Comparison of ENCODE assay signal across 7 mouse cellular contexts in the genomic region with DNA sequence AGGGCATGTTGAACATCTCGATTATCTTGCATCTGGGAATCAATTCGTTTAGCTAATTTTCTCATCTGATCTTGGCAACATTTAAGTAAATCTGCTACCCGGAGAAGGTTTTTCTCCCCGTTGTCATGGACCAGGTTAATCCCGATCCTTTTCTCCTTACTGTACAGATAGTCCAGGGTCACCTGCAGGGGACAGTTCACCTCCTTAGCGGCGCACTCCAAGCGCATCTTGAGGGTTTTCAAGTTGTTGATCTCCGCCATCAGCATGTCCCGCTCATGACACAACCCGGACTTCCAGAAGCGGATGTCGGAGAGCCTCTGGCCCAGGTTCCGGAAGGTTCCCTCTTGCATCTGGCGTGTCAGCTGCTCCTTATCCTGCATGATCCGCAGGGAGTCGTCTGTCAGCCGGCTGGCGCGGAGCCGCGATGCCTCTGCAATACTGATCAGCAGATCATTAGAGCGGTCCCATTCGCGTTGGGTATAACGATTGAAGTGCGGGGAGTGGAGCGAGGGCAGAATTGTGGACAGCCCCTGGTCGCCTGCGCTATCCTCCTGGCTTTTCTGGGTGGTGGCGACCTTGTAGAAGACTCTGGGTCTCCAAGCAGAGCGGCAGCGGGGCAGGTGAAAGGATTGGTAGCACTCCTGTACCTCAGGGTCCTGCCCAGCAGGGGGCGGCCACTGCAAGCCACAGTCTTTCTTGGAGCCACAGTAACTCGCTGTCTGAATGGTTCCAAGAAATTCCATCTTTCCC. TPM values are rescaled to one million over a fixed set of nuclear protein-coding genes. Genes with fewer than 3 reads are reported as not detected.
DNase-seq lines count a peak whose midpoint lies in the region; ATAC-seq lines count a peak whose summit lies in the region.

No protein-coding gene starts in this region.

- ATAC-seq in embryonic facial prominence, embryonic 11.5 days (replicated peaks; ENCODE audit: insufficient number of reproducible peaks, low FRiP score, low TSS enrichment, low read depth), result peak; percentile 56; the same call in 1 of the 2 replicates
- peak; percentile 86 for ATAC-seq in midbrain, embryonic 12.5 days (ENCODE audit: low FRiP score, low read depth)

- DNase-seq in adrenal gland, postnatal 10 days, result peak; percentile 90
- DNase-seq in embryonic facial prominence, embryonic 11.5 days (ENCODE audit: low spot score), result peak; percentile 84
- peak; percentile 80 to 90 for DNase-seq in heart, adult 18-20 months
- DNase-seq in kidney, adult 18-20 months, result peak; percentile 92
- peak; percentile 87 for DNase-seq in limb, embryonic 10.5 days (ENCODE audit: low spot score)
- DNase-seq in spleen, adult 12 weeks (ENCODE audit: low spot score), result peak; percentile 59

- H3K27me3 ChIP-seq in embryonic facial prominence, embryonic 11.5 days (ENCODE audit: control insufficient read depth, insufficient read depth, low read length), result peaks cover 4% of the 10 kb centered on the region
- H3K27me3 ChIP-seq in limb, embryonic 10.5 days (ENCODE audit: low read depth, poor library complexity, severe bottlenecking), result peaks cover 20% of the 10 kb centered on the region
- H3K27me3 ChIP-seq in midbrain, embryonic 12.5 days, result peaks cover 8% of the 10 kb centered on the region

- H3K9ac ChIP-seq in embryonic facial prominence, embryonic 11.5 days (replicated peaks; ENCODE audit: low read length), result peak overlapping the region; percentile 10; the same call in 1 of the 2 replicates
- H3K9ac ChIP-seq in midbrain, embryonic 12.5 days (replicated peaks), result peak overlapping the region; percentile 37

- H3K36me3 ChIP-seq in embryonic facial prominence, embryonic 11.5 days (replicated peaks; ENCODE audit: control insufficient read depth, insufficient read depth, low read depth, low read length), result no peaks in the 10 kb centered on the region
- no peaks in the 10 kb centered on the region for H3K36me3 ChIP-seq in limb, embryonic 10.5 days
- H3K36me3 ChIP-seq in midbrain, embryonic 12.5 days, result no peaks in the 10 kb centered on the region

- no peaks in the 10 kb centered on the region for H3K4me1 ChIP-seq in embryonic facial prominence, embryonic 11.5 days (ENCODE audit: control insufficient read depth, insufficient read depth, low read length)
- peaks cover 8% of the 10 kb centered on the region; the same call in 1 of the 2 replicates for H3K4me1 ChIP-seq in limb, embryonic 10.5 days
- H3K4me1 ChIP-seq in midbrain, embryonic 12.5 days, result peaks cover 6% of the 10 kb centered on the region

- H3K9me3 ChIP-seq in embryonic facial prominence, embryonic 11.5 days (replicated peaks; ENCODE audit: control insufficient read depth, low read length), result no peaks in the 10 kb centered on the region
- H3K9me3 ChIP-seq in limb, embryonic 10.5 days (replicated peaks), result no peaks in the 10 kb centered on the region
- 0 out of 2 replicates have a peak, but pooled peaks cover 2% of the 10 kb centered on the region for H3K9me3 ChIP-seq in midbrain, embryonic 12.5 days

- H3K4me2 ChIP-seq in embryonic facial prominence, embryonic 11.5 days (ENCODE audit: low read depth, low read length), result peak overlapping the region; percentile 58
- peak overlapping the region; percentile 70 for H3K4me2 ChIP-seq in midbrain, embryonic 12.5 days (replicated peaks)

- WGBS in embryonic facial prominence, embryonic 11.5 days, result 19% methylated on average over 35 of the region's 35 CpGs
- WGBS in limb, embryonic 10.5 days, result 23% methylated on average over 35 of the region's 35 CpGs
- 19% methylated on average over 35 of the region's 35 CpGs for WGBS in midbrain, embryonic 12.5 days

- H3K4me3 ChIP-seq in embryonic facial prominence, embryonic 11.5 days (ENCODE audit: low read depth, low read length), result peak overlapping the region; percentile 30
- peak overlapping the region; percentile 52 for H3K4me3 ChIP-seq in limb, embryonic 10.5 days
- peak overlapping the region; percentile 40 for H3K4me3 ChIP-seq in midbrain, embryonic 12.5 days

- H3K27ac ChIP-seq in embryonic facial prominence, embryonic 11.5 days (replicated peaks; ENCODE audit: low read depth, low read length), result no peak overlapping the region
- H3K27ac ChIP-seq in limb, embryonic 10.5 days, result no peak overlapping the region
- no peak overlapping the region; the same call in 1 of the 2 replicates for H3K27ac ChIP-seq in midbrain, embryonic 12.5 days (replicated peaks)

RNA-seq across cellular contexts. Expression of gene 4430402I18Rik, which starts 7.4 kb away (rescaled TPM):
- 10 to 100 TPM in 1 of 2 experiments, 1 to 10 TPM in 1; 9.4 to 15.8 TPM for total RNA-seq in adrenal gland, postnatal 10 days (2021)
- 0.18 and 0.35 TPM in 2 replicates for polyA plus RNA-seq in embryonic facial prominence, embryonic 11.5 days (2014; fragmentation: Nextera tagmentation; extraction: Ambion mirVana)
- 10 to 100 TPM; 27.8 to 33.8 TPM for total RNA-seq in heart, adult 18-20 months (2021)
- polyA plus RNA-seq in limb, embryonic 10.5 days (2016; fragmentation: Nextera tagmentation; extraction: Ambion mirVana), result 0.06 TPM in 1 of 2 replicates, not detected in the other
- 0.17 and 0.64 TPM in 2 replicates for polyA plus RNA-seq in midbrain, embryonic 12.5 days (2016; fragmentation: Nextera tagmentation; extraction: Ambion mirVana)

RNA-seq across cellular contexts. Expression of gene Plpp6, which starts 11.3 kb away (rescaled TPM):
- total RNA-seq in adrenal gland, postnatal 10 days (2021), result 10 to 100 TPM; 20.7 to 22.7 TPM
- 8.4 and 9.2 TPM in 2 replicates for polyA plus RNA-seq in embryonic facial prominence, embryonic 11.5 days (2014; fragmentation: Nextera tagmentation; extraction: Ambion mirVana)
- total RNA-seq in heart, adult 18-20 months (2021), result 1 to 10 TPM; 8.7 to 9.3 TPM
- polyA plus RNA-seq in limb, embryonic 10.5 days (2016; fragmentation: Nextera tagmentation; extraction: Ambion mirVana), result 3.1 and 4.1 TPM in 2 replicates
- polyA plus RNA-seq in midbrain, embryonic 12.5 days (2016; fragmentation: Nextera tagmentation; extraction: Ambion mirVana), result 8.2 and 9.6 TPM in 2 replicates

RNA-seq across cellular contexts. Expression of gene Cdc37l1, which starts 15.1 kb away (rescaled TPM):
- 10 to 100 TPM; 31.8 to 39.0 TPM for total RNA-seq in adrenal gland, postnatal 10 days (2021)
- polyA plus RNA-seq in embryonic facial prominence, embryonic 11.5 days (2014; fragmentation: Nextera tagmentation; extraction: Ambion mirVana), result 39.8 and 40.9 TPM in 2 replicates
- total RNA-seq in heart, adult 18-20 months (2021), result 10 to 100 TPM; 63.2 to 82.7 TPM
- 31.1 and 40.5 TPM in 2 replicates for polyA plus RNA-seq in limb, embryonic 10.5 days (2016; fragmentation: Nextera tagmentation; extraction: Ambion mirVana)
- 59.2 and 60.5 TPM in 2 replicates for polyA plus RNA-seq in midbrain, embryonic 12.5 days (2016; fragmentation: Nextera tagmentation; extraction: Ambion mirVana)
